Mouse (Mus musculus) ES-E14 (cell line): Measurements from ENCODE around the gene Nfx1.

Experiments used
- CHD2 ChIP-seq: IDR thresholded peaks from 2 replicates; pipeline ENCODE4 v1.6.1; 2014; ENCODE audit warnings: mild to moderate bottlenecking, low read depth, low read length, inconsistent platforms
- MAFK ChIP-seq: IDR thresholded peaks from 2 replicates; pipeline ENCODE4 v1.6.1; 2014; ENCODE audit warnings: mild to moderate bottlenecking, low read depth, low read length, inconsistent platforms; ENCODE audit not compliant: insufficient read depth
- ZC3H11A ChIP-seq: IDR thresholded peaks from 2 replicates; pipeline ENCODE4 v1.6.1; 2012; ENCODE audit warnings: low read depth, mild to moderate bottlenecking, inconsistent platforms, low read length, borderline replicate concordance

- TF ChIP-seq CHD2 (no peak), ZC3H11A (no peak), MAFK (no peak)
These were observed 11.8 kb downstream of the Nfx1 start for GRCm38 (mm10) chr4:40982486-40982885.
